Mouse (Mus musculus) bone marrow macrophage, adult 2 months (primary cell): ENCODE results near the gene Rap1gap2. TPM values are rescaled to one million over a fixed set of nuclear protein-coding genes. Genes with fewer than 3 reads are reported as not detected.

ENCODE experiments used
- H3K27ac ChIP-seq: 2 replicates; pipeline ENCODE4 v1.5.1; 2012; ENCODE audit warnings: low read depth, low read length; ENCODE audit not compliant: insufficient read depth
- H3K4me1 ChIP-seq: 2 replicates; pipeline ENCODE4 v1.6.1; 2012; ENCODE audit warnings: low read length; ENCODE audit not compliant: control insufficient read depth, insufficient read depth
- H3K4me3 ChIP-seq: 2 replicates; pipeline ENCODE4 v1.5.1; 2012; ENCODE audit warnings: mild to moderate bottlenecking, low read length, moderate library complexity; ENCODE audit not compliant: insufficient read depth
- CTCF ChIP-seq: IDR thresholded peaks from 2 replicates; pipeline ENCODE4 v1.5.1; 2012; ENCODE audit warnings: low read depth, mild to moderate bottlenecking, low read length, moderate library complexity
- POLR2A ChIP-seq: IDR thresholded peaks from 2 replicates; pipeline ENCODE4 v1.6.1; 2012; ENCODE audit warnings: mild to moderate bottlenecking, low read depth, low read length, borderline replicate concordance
- polyA plus RNA-seq: library from polyadenylated mRNA; stranded (reverse); fragments of >200 nt; gene quantifications from 2 replicates; pipeline ENCODE4 v1.2.4, GENCODE M21; 2012; ENCODE audit not compliant: missing spikeins, insufficient read depth, insufficient read length

Gene Rap1gap2
- polyA plus RNA-seq, 1 experiment: 0.63 TPM

- no peak overlapping the region for H3K4me3 ChIP-seq
- H3K27ac ChIP-seq: no peak overlapping the region
- H3K4me1 ChIP-seq: peaks cover 2% of the 10 kb centered on the region; the same call in 1 of the 2 replicates
- TF ChIP-seq CTCF: no peak
- no peak for TF ChIP-seq POLR2A
These were observed 51.8 kb downstream of the Rap1gap2 start for GRCm38 (mm10) chr11:74558933-74559332.

- no peak overlapping the region for H3K27ac ChIP-seq
- no peak for TF ChIP-seq POLR2A
- no peak for TF ChIP-seq CTCF
- no peak overlapping the region for H3K4me3 ChIP-seq
- peaks cover 2% of the 10 kb centered on the region; the same call in 1 of the 2 replicates for H3K4me1 ChIP-seq
These were observed 53.1 kb downstream of the Rap1gap2 start for GRCm38 (mm10) chr11:74557456-74558230.

- peaks cover 2% of the 10 kb centered on the region; the same call in 1 of the 2 replicates for H3K4me1 ChIP-seq
- H3K4me3 ChIP-seq: no peak overlapping the region
- TF ChIP-seq CTCF (no peak), POLR2A (no peak)
- H3K27ac ChIP-seq: no peak overlapping the region
These were observed 54.9 kb downstream of the Rap1gap2 start for GRCm38 (mm10) chr11:74555716-74556374.

- H3K4me3 ChIP-seq: no peak overlapping the region
- H3K4me1 ChIP-seq: peaks cover 2% of the 10 kb centered on the region; the same call in 1 of the 2 replicates
These were observed 55.9 kb downstream of the Rap1gap2 start for GRCm38 (mm10) chr11:74554683-74555341.

GRCm38 (mm10) chr11:74551568-74551967, 59.1 kb downstream of the Rap1gap2 start:
- TF ChIP-seq CTCF: no peak
- Histone ChIP-seq H3K4me1 (peaks cover 2% of the 10 kb centered on the region; the same call in 1 of the 2 replicates), H3K27ac (no peak overlapping the region), H3K4me3 (no peak overlapping the region)

More at GRCm38 (mm10) chr11:74554683-74555341, 55.9 kb downstream of the Rap1gap2 start:
- H3K27ac ChIP-seq: no peak overlapping the region
- TF ChIP-seq POLR2A (no peak), CTCF (no peak)

GRCm38 (mm10) chr11:74550615-74551102, 60.1 kb downstream of the Rap1gap2 start:
- no peak overlapping the region for H3K27ac ChIP-seq
- peaks cover 2% of the 10 kb centered on the region; the same call in 1 of the 2 replicates for H3K4me1 ChIP-seq
- TF ChIP-seq POLR2A (no peak), CTCF (no peak)
- H3K4me3 ChIP-seq: no peak overlapping the region

GRCm38 (mm10) chr11:74548781-74549382, 61.8 kb downstream of the Rap1gap2 start:
- Histone ChIP-seq H3K4me1 (no peaks in the 10 kb centered on the region), H3K4me3 (no peak overlapping the region), H3K27ac (no peak overlapping the region)
- TF ChIP-seq CTCF: no peak
- no peak for TF ChIP-seq POLR2A

GRCm38 (mm10) chr11:74546933-74547694, 63.6 kb downstream of the Rap1gap2 start:
- Histone ChIP-seq H3K4me3 (peak overlapping the region; percentile 17), H3K27ac (no peak overlapping the region), H3K4me1 (no peaks in the 10 kb centered on the region)
- TF ChIP-seq POLR2A (no peak), CTCF (peak; percentile 45; the same call in 1 of the 2 replicates)

GRCm38 (mm10) chr11:74546165-74546564, 64.5 kb downstream of the Rap1gap2 start:
- no peaks in the 10 kb centered on the region for H3K4me1 ChIP-seq
- H3K27ac ChIP-seq: no peak overlapping the region
- H3K4me3 ChIP-seq: no peak overlapping the region
- TF ChIP-seq POLR2A (no peak), CTCF (0 out of 2 replicates have a peak, but pooled peaks have one; percentile 8)
